Mouse (Mus musculus) limb, embryonic 10.5 days (tissue): ENCODE measurements around the gene Nlgn1. TPM values are rescaled to one million over a fixed set of nuclear protein-coding genes. Genes with fewer than 3 reads are reported as not detected.

Experiments
- DNase-seq: peaks from one replicate; pipeline ENCODE4 v3.0.0-alpha.2; 2017; ENCODE audit warnings: low spot score
- H3K27ac ChIP-seq: fragments of 300-500 bp; sonication (generic); 2 replicates; pipeline ENCODE4 v1.5.1; 2016; ENCODE audit warnings: mild to moderate bottlenecking
- H3K27me3 ChIP-seq: fragments of 300-500 bp; sonication (generic); 2 replicates; pipeline ENCODE4 v1.6.1; 2016; ENCODE audit warnings: low read depth, mild to moderate bottlenecking; ENCODE audit not compliant: poor library complexity, severe bottlenecking
- H3K36me3 ChIP-seq: fragments of 300-500 bp; sonication (generic); 2 replicates; pipeline ENCODE4 v1.6.1; 2016; ENCODE audit warnings: mild to moderate bottlenecking, moderate library complexity
- H3K4me1 ChIP-seq: fragments of 300-500 bp; sonication (generic); 2 replicates; pipeline ENCODE4 v1.6.1; 2016
- H3K4me3 ChIP-seq: fragments of 300-500 bp; sonication (generic); 2 replicates; pipeline ENCODE4 v1.5.1; 2016; ENCODE audit warnings: mild to moderate bottlenecking, moderate library complexity
- H3K9me3 ChIP-seq: fragments of 300-500 bp; sonication (generic); replicated peaks from 2 replicates; pipeline ENCODE4 v1.6.1; 2016; ENCODE audit warnings: mild to moderate bottlenecking
- WGBS: fragments of 180-500 bp; shearing (Covaris S2); methylation state at CpG from one replicate; pipeline ENCODE4 v1.1.7; 2016; 5-methylcytosine and 5-hydroxymethylcytosine counted together
- polyA plus RNA-seq: library from polyadenylated mRNA; unstranded; fragments of >200 nt; fragmentation: Nextera tagmentation; extraction: Ambion mirVana; gene quantifications from 2 replicates; pipeline ENCODE4 v1.2.1, GENCODE M21; 2016

Nlgn1 gene
- polyA plus RNA-seq, 1 experiment from 2014 or later: 0.28 TPM

GRCm38 (mm10) chr3:26174257-26174656 lies 158.0 kb downstream of the Nlgn1 start:
- 76% methylated on average over 5 of the region's 5 CpGs for WGBS
- H3K36me3 ChIP-seq: no peaks in the 10 kb centered on the region
- no peak overlapping the region for H3K4me3 ChIP-seq
- H3K4me1 ChIP-seq: no peaks in the 10 kb centered on the region
- DNase-seq: no peak
- H3K27ac ChIP-seq: no peak overlapping the region
- H3K9me3 ChIP-seq: no peaks in the 10 kb centered on the region
- H3K27me3 ChIP-seq: no peaks in the 10 kb centered on the region

GRCm38 (mm10) chr3:26173613-26174012 lies 158.6 kb downstream of the Nlgn1 start:
- H3K4me3 ChIP-seq: no peak overlapping the region
- no peaks in the 10 kb centered on the region for H3K36me3 ChIP-seq
- no peaks in the 10 kb centered on the region for H3K4me1 ChIP-seq
- no peak for DNase-seq
- no peak overlapping the region for H3K27ac ChIP-seq
- no peaks in the 10 kb centered on the region for H3K9me3 ChIP-seq
- 79% methylated on average over 3 of the region's 3 CpGs for WGBS
- no peaks in the 10 kb centered on the region for H3K27me3 ChIP-seq

GRCm38 (mm10) chr3:26166711-26167110 lies 165.5 kb downstream of the Nlgn1 start:
- H3K4me1 ChIP-seq: no peaks in the 10 kb centered on the region
- no peaks in the 10 kb centered on the region for H3K27me3 ChIP-seq
- no peak overlapping the region for H3K4me3 ChIP-seq
- no peaks in the 10 kb centered on the region for H3K36me3 ChIP-seq
- no peaks in the 10 kb centered on the region for H3K9me3 ChIP-seq
- DNase-seq: no peak
- H3K27ac ChIP-seq: no peak overlapping the region
- 85% methylated on average over 8 of the region's 8 CpGs for WGBS

GRCm38 (mm10) chr3:26153782-26154181 lies 178.5 kb downstream of the Nlgn1 start:
- 3% methylated on average over 9 of the region's 9 CpGs for WGBS
- peak; percentile 66 for DNase-seq
- Histone ChIP-seq H3K4me3 (peak overlapping the region; percentile 55), H3K36me3 (no peaks in the 10 kb centered on the region), H3K4me1 (peaks cover 8% of the 10 kb centered on the region), H3K27ac (no peak overlapping the region), H3K9me3 (no peaks in the 10 kb centered on the region), H3K27me3 (peaks cover 20% of the 10 kb centered on the region)

GRCm38 (mm10) chr3:26153036-26153741 lies 179.1 kb downstream of the Nlgn1 start:
- peak; percentile 62 for DNase-seq
- H3K27me3 ChIP-seq: peaks cover 20% of the 10 kb centered on the region
- H3K36me3 ChIP-seq: no peaks in the 10 kb centered on the region
- H3K4me1 ChIP-seq: peaks cover 8% of the 10 kb centered on the region
- H3K9me3 ChIP-seq: no peaks in the 10 kb centered on the region
- WGBS: under 1% methylated on average over 31 of the region's 31 CpGs
- H3K27ac ChIP-seq: no peak overlapping the region
- peak overlapping the region; percentile 55 for H3K4me3 ChIP-seq

- Histone ChIP-seq H3K27ac (no peak overlapping the region), H3K9me3 (no peaks in the 10 kb centered on the region), H3K4me1 (peaks cover 8% of the 10 kb centered on the region), H3K27me3 (peaks cover 20% of the 10 kb centered on the region), H3K36me3 (no peaks in the 10 kb centered on the region), H3K4me3 (peak overlapping the region; percentile 55)
- DNase-seq: peak; percentile 39
- WGBS: 4% methylated on average over 10 of the region's 10 CpGs
Measured at GRCm38 (mm10) chr3:26152510-26153035, 179.7 kb downstream of the Nlgn1 start.

GRCm38 (mm10) chr3:26151351-26152020 lies 180.8 kb downstream of the Nlgn1 start:
- Histone ChIP-seq H3K36me3 (no peaks in the 10 kb centered on the region), H3K9me3 (no peaks in the 10 kb centered on the region), H3K27ac (no peak overlapping the region), H3K4me1 (peaks cover 8% of the 10 kb centered on the region), H3K4me3 (no peak overlapping the region), H3K27me3 (peaks cover 20% of the 10 kb centered on the region)
- DNase-seq: no peak
- WGBS: 41% methylated on average over 6 of the region's 6 CpGs

GRCm38 (mm10) chr3:26146174-26146573 lies 186.1 kb downstream of the Nlgn1 start:
- Histone ChIP-seq H3K4me3 (no peak overlapping the region), H3K9me3 (no peaks in the 10 kb centered on the region), H3K27ac (no peak overlapping the region), H3K4me1 (no peaks in the 10 kb centered on the region), H3K27me3 (peaks cover under 1% of the 10 kb centered on the region; the same call in 1 of the 2 replicates), H3K36me3 (no peaks in the 10 kb centered on the region)
- 80% methylated on average over 3 of the region's 3 CpGs for WGBS
- no peak for DNase-seq

GRCm38 (mm10) chr3:26145441-26145840 lies 186.8 kb downstream of the Nlgn1 start:
- no peak overlapping the region for H3K4me3 ChIP-seq
- no peaks in the 10 kb centered on the region for H3K27me3 ChIP-seq
- no peak for DNase-seq
- no peaks in the 10 kb centered on the region for H3K36me3 ChIP-seq
- H3K9me3 ChIP-seq: no peaks in the 10 kb centered on the region
- no peak overlapping the region for H3K27ac ChIP-seq
- 80% methylated on average over 5 of the region's 5 CpGs for WGBS
- no peaks in the 10 kb centered on the region for H3K4me1 ChIP-seq

- no peaks in the 10 kb centered on the region for H3K36me3 ChIP-seq
- H3K9me3 ChIP-seq: no peaks in the 10 kb centered on the region
- no peak overlapping the region for H3K4me3 ChIP-seq
- no peaks in the 10 kb centered on the region for H3K4me1 ChIP-seq
- no peak overlapping the region for H3K27ac ChIP-seq
- no peak for DNase-seq
- no peaks in the 10 kb centered on the region for H3K27me3 ChIP-seq
- WGBS: 86% methylated on average over 3 of the region's 3 CpGs
Measured at GRCm38 (mm10) chr3:26141590-26141989, 190.7 kb downstream of the Nlgn1 start.

- Histone ChIP-seq H3K36me3 (no peaks in the 10 kb centered on the region), H3K4me1 (no peaks in the 10 kb centered on the region), H3K9me3 (no peaks in the 10 kb centered on the region), H3K27ac (no peak overlapping the region), H3K4me3 (no peak overlapping the region), H3K27me3 (no peaks in the 10 kb centered on the region)
- no peak for DNase-seq
- WGBS: 45% methylated on average over 9 of the region's 9 CpGs
Measured at GRCm38 (mm10) chr3:26134839-26135651, 197.2 kb downstream of the Nlgn1 start.

GRCm38 (mm10) chr3:26130919-26131318 lies 201.3 kb downstream of the Nlgn1 start:
- WGBS: 86% methylated on average over 2 of the region's 2 CpGs
- DNase-seq: no peak
- H3K36me3 ChIP-seq: no peaks in the 10 kb centered on the region
- H3K27me3 ChIP-seq: no peaks in the 10 kb centered on the region
- H3K4me1 ChIP-seq: no peaks in the 10 kb centered on the region
- H3K4me3 ChIP-seq: no peak overlapping the region
- H3K27ac ChIP-seq: no peak overlapping the region
- H3K9me3 ChIP-seq: no peaks in the 10 kb centered on the region

GRCm38 (mm10) chr3:26129455-26129854 lies 202.8 kb downstream of the Nlgn1 start:
- no peaks in the 10 kb centered on the region for H3K4me1 ChIP-seq
- no peaks in the 10 kb centered on the region for H3K27me3 ChIP-seq
- no peak overlapping the region for H3K27ac ChIP-seq
- H3K36me3 ChIP-seq: no peaks in the 10 kb centered on the region
- whole genome bisulfite sequencing: 83% methylated on average over 6 of the region's 6 CpGs
- DNase-seq: no peak
- H3K4me3 ChIP-seq: no peak overlapping the region
- H3K9me3 ChIP-seq: no peaks in the 10 kb centered on the region
